Mouse (Mus musculus): Measurements from ENCODE around the gene Bivm. TPM values are rescaled to one million over a fixed set of nuclear protein-coding genes. Genes with fewer than 3 reads are reported as not detected.
A peak's percentile ranks its signal among the peaks of the same experiment; 100 is the strongest.

Gene Bivm
- total and polyA plus RNA-seq, 2 experiments from 2014 or later, result 22.5 to 39.9 TPM

GRCm38 (mm10) chr1:44120074-44120406 is 1.3 kb downstream of the Bivm start:
- H3K4me1 ChIP-seq (ENCODE audit: insufficient read depth), result no peaks in the 10 kb centered on the region
- 2% methylated on average over 6 of the region's 6 CpGs for WGBS
- peak overlapping the region; percentile 94 for H3K27ac ChIP-seq (ENCODE audit: low read depth, low read length)
- ATAC-seq (peak; percentile 5), DNase-seq (no peak)
- TF ChIP-seq CTCF (IDR thresholded peaks at IDR 0.05; ENCODE audit: low read depth), result no peak
- no peaks in the 10 kb centered on the region for H3K9me3 ChIP-seq (ENCODE audit: low read length)
- H3K4me2 ChIP-seq (ENCODE audit: low read depth), result peak overlapping the region; percentile 74
- H3K4me3 ChIP-seq (ENCODE audit: low read depth, low read length), result peak overlapping the region; percentile 62
- H3K36me3 ChIP-seq (ENCODE audit: insufficient read depth), result peaks cover 4% of the 10 kb centered on the region; the same call in 1 of the 2 replicates
- H3K9ac ChIP-seq, result peak overlapping the region; percentile 87
- H3K27me3 ChIP-seq (ENCODE audit: insufficient read depth, low read length), result no peaks in the 10 kb centered on the region

GRCm38 (mm10) chr1:44122256-44122655 is 3.5 kb downstream of the Bivm start:
- Histone ChIP-seq H3K27me3 (ENCODE audit: insufficient read depth, low read length) (no peaks in the 10 kb centered on the region), H3K4me1 (ENCODE audit: insufficient read depth) (no peaks in the 10 kb centered on the region), H3K9me3 (ENCODE audit: low read length) (no peaks in the 10 kb centered on the region), H3K4me3 (ENCODE audit: low read depth, low read length) (no peak overlapping the region), H3K4me2 (ENCODE audit: low read depth) (no peak overlapping the region), H3K36me3 (ENCODE audit: insufficient read depth) (peaks cover 4% of the 10 kb centered on the region; the same call in 1 of the 2 replicates), H3K27ac (ENCODE audit: low read depth, low read length) (no peak overlapping the region), H3K9ac (no peak overlapping the region)
- ATAC-seq, result no peak
- DNase-seq, result no peak
- WGBS, result 84% methylated on average over 3 of the region's 3 CpGs
- TF ChIP-seq CTCF (IDR thresholded peaks at IDR 0.05; ENCODE audit: low read depth), result no peak

- TF ChIP-seq CTCF (IDR thresholded peaks at IDR 0.05; ENCODE audit: low read depth), result no peak
- H3K4me2 ChIP-seq (ENCODE audit: low read depth), result no peak overlapping the region
- no peak overlapping the region for H3K27ac ChIP-seq (ENCODE audit: low read depth, low read length)
- H3K9ac ChIP-seq, result no peak overlapping the region
- no peaks in the 10 kb centered on the region for H3K27me3 ChIP-seq (ENCODE audit: insufficient read depth, low read length)
- 94% methylated on average over 4 of the region's 4 CpGs for WGBS
- no peak overlapping the region for H3K4me3 ChIP-seq (ENCODE audit: low read depth, low read length)
- H3K36me3 ChIP-seq (ENCODE audit: insufficient read depth), result peaks cover 19% of the 10 kb centered on the region
- DNase-seq (no peak), ATAC-seq (no peak)
- no peaks in the 10 kb centered on the region for H3K9me3 ChIP-seq (ENCODE audit: low read length)
- no peaks in the 10 kb centered on the region for H3K4me1 ChIP-seq (ENCODE audit: insufficient read depth)
Observed at GRCm38 (mm10) chr1:44125590-44125989, 6.8 kb downstream of the Bivm start.

- ATAC-seq, result no peak
- 93% methylated on average over 4 of the region's 4 CpGs for WGBS
- H3K9me3 ChIP-seq (ENCODE audit: low read length), result no peaks in the 10 kb centered on the region
- H3K36me3 ChIP-seq (ENCODE audit: insufficient read depth), result peaks cover 38% of the 10 kb centered on the region
- H3K4me1 ChIP-seq (ENCODE audit: insufficient read depth), result no peaks in the 10 kb centered on the region
- no peak overlapping the region for H3K4me3 ChIP-seq (ENCODE audit: low read depth, low read length)
- no peaks in the 10 kb centered on the region for H3K27me3 ChIP-seq (ENCODE audit: insufficient read depth, low read length)
- H3K9ac ChIP-seq, result no peak overlapping the region
- no peak for DNase-seq
- no peak overlapping the region for H3K27ac ChIP-seq (ENCODE audit: low read depth, low read length)
- H3K4me2 ChIP-seq (ENCODE audit: low read depth), result no peak overlapping the region
- no peak for TF ChIP-seq CTCF (IDR thresholded peaks at IDR 0.05; ENCODE audit: low read depth)
Observed at GRCm38 (mm10) chr1:44129929-44130581, 11.3 kb downstream of the Bivm start.

- Histone ChIP-seq H3K4me3 (ENCODE audit: low read depth, low read length) (no peak overlapping the region), H3K36me3 (ENCODE audit: insufficient read depth) (peaks cover 55% of the 10 kb centered on the region), H3K27me3 (ENCODE audit: insufficient read depth, low read length) (no peaks in the 10 kb centered on the region), H3K9me3 (ENCODE audit: low read length) (no peaks in the 10 kb centered on the region), H3K9ac (no peak overlapping the region), H3K4me1 (ENCODE audit: insufficient read depth) (no peaks in the 10 kb centered on the region), H3K27ac (ENCODE audit: low read depth, low read length) (no peak overlapping the region), H3K4me2 (ENCODE audit: low read depth) (no peak overlapping the region)
- ATAC-seq (no peak), DNase-seq (no peak)
- 90% methylated on average over 4 of the region's 4 CpGs for WGBS
- no peak for TF ChIP-seq CTCF (IDR thresholded peaks at IDR 0.05; ENCODE audit: low read depth)
Observed at GRCm38 (mm10) chr1:44140232-44140631, 21.5 kb downstream of the Bivm start.

- no peaks in the 10 kb centered on the region for H3K4me1 ChIP-seq (ENCODE audit: insufficient read depth)
- no peak for ATAC-seq
Observed at GRCm38 (mm10) chr1:44142747-44143146, 24.0 kb downstream of the Bivm start.

GRCm38 (mm10) chr1:44147563-44148381 is 29.0 kb downstream of the Bivm start, which contains the start of gene Ercc5:
Ercc5 (plus strand) TSS chr1:44147744.
- Histone ChIP-seq H3K9me3 (ENCODE audit: low read length) (no peaks in the 10 kb centered on the region), H3K9ac (peak within 1 kb of the TSS; percentile 91), H3K27me3 (ENCODE audit: insufficient read depth, low read length) (no peaks in the 10 kb centered on the region), H3K4me3 (ENCODE audit: low read depth, low read length) (peak within 1 kb of the TSS; percentile 64), H3K4me1 (ENCODE audit: insufficient read depth) (peaks cover 6% of the 10 kb centered on the region), H3K36me3 (ENCODE audit: insufficient read depth) (peaks cover 8% of the 10 kb centered on the region), H3K4me2 (ENCODE audit: low read depth) (peak within 1 kb of the TSS; percentile 55), H3K27ac (ENCODE audit: low read depth, low read length) (peak within 1 kb of the TSS; percentile 94)
- peak; percentile 97 for ATAC-seq
- 0 out of 2 replicates have a peak, but pooled peaks have one; percentile 0 for TF ChIP-seq CTCF (IDR thresholded peaks at IDR 0.05; ENCODE audit: low read depth)
- 1% methylated on average over 66 of the region's 66 CpGs for WGBS
- DNase-seq, result peak; percentile 93

More at GRCm38 (mm10) chr1:44142747-44143146, 24.0 kb downstream of the Bivm start:
- H3K4me3 ChIP-seq (ENCODE audit: low read depth, low read length), result no peak overlapping the region
- no peak overlapping the region for H3K27ac ChIP-seq (ENCODE audit: low read depth, low read length)
- peaks cover 39% of the 10 kb centered on the region for H3K36me3 ChIP-seq (ENCODE audit: insufficient read depth)
- no peak overlapping the region for H3K9ac ChIP-seq
- 92% methylated on average over 5 of the region's 5 CpGs for WGBS
- no peaks in the 10 kb centered on the region for H3K27me3 ChIP-seq (ENCODE audit: insufficient read depth, low read length)
- TF ChIP-seq CTCF (IDR thresholded peaks at IDR 0.05; ENCODE audit: low read depth), result no peak
- no peak overlapping the region for H3K4me2 ChIP-seq (ENCODE audit: low read depth)
- DNase-seq, result no peak
- no peaks in the 10 kb centered on the region for H3K9me3 ChIP-seq (ENCODE audit: low read length)
